In the genomic region with DNA sequence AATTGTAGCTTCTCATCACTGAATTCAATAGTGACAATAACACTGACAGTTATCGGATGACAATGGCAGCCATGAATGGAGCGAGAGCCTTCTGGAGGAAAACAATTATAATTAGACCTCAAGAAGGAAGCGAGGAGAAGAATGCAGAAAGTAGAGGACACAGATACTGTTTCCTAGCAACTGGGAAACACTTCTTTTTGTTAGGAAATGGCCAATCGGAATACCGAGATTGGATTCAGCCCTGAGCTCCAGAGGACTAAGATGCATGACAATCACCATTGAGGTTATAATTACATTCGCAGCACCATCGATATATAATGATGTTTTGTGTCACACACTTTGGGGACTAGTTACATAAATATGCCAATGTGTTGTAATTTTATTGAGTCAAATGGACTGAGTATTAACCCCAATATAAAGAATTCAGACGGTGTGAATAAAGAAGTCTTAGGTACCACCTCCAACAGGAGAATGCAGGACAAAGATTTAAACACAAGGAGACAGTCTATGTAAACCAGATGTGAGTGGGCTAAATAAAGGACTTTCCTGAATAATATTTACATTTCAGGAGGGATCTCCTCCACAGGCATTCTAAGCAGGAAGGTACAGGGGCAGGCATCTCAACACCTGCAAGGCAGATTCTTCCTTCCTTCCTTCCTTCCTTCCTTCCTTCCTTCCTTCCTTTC, we compare ENCODE assay signal across 31 mouse cellular contexts. TPM values are rescaled to one million over a fixed set of nuclear protein-coding genes. Genes with fewer than 3 reads are reported as not detected.
DNase-seq lines count a peak whose midpoint lies in the region; ATAC-seq lines count a peak whose summit lies in the region.
"Had no signal": no experiment of that assay in that cellular context is flagged by ENCODE, and none has a peak within 500 bp of the region (broad histone marks: within the 10 kb centered on the region; RNA-seq: fewer than 3 reads in every experiment).

No protein-coding gene starts in this region.

- no peak overlapping the region for H3K4me2 ChIP-seq in forebrain, embryonic 16.5 days (ENCODE audit: low read length)
- H3K4me2 ChIP-seq in forebrain, embryonic 15.5 days (replicated peaks), result no peak overlapping the region
- no peak overlapping the region for H3K4me2 ChIP-seq in midbrain, embryonic 11.5 days
- no peak overlapping the region for H3K4me2 ChIP-seq in midbrain, embryonic 16.5 days (ENCODE audit: low read length)
- H3K4me2 ChIP-seq: embryonic facial prominence, embryonic 13.5 days; heart, embryonic 12.5 days; hindbrain, embryonic 13.5 days; limb, embryonic 12.5 days; liver, embryonic 11.5 days; midbrain, embryonic 12.5 days had no signal

- ATAC-seq in forebrain, embryonic 16.5 days, result peak; percentile 54
- no peak for ATAC-seq in forebrain, embryonic 15.5 days (replicated peaks)
- no peak for ATAC-seq in midbrain, embryonic 11.5 days (ENCODE audit: low FRiP score)
- ATAC-seq in midbrain, embryonic 16.5 days, result peak; percentile 88; the same call in 1 of the 2 replicates
- ATAC-seq: activated CD4-positive, CD25-positive, alpha-beta regulatory T cell, adult 4 months; intestine, embryonic 16.5 days; liver, postnatal 0 days; lung, postnatal 0 days; Patski had no signal

- no peaks in the 10 kb centered on the region for H3K9me3 ChIP-seq in forebrain, embryonic 16.5 days (ENCODE audit: control insufficient read depth, low read length)
- H3K9me3 ChIP-seq in forebrain, embryonic 15.5 days, result no peaks in the 10 kb centered on the region
- H3K9me3 ChIP-seq in midbrain, embryonic 11.5 days (ENCODE audit: control insufficient read depth, low read length), result no peaks in the 10 kb centered on the region
- no peaks in the 10 kb centered on the region for H3K9me3 ChIP-seq in midbrain, embryonic 10.5 days (replicated peaks)
- H3K9me3 ChIP-seq in midbrain, embryonic 16.5 days (replicated peaks; ENCODE audit: control insufficient read depth, low read length, poor library complexity, severe bottlenecking), result 0 out of 2 replicates have a peak, but pooled peaks cover 2% of the 10 kb centered on the region
- H3K9me3 ChIP-seq: embryonic facial prominence, embryonic 13.5 days; heart, embryonic 12.5 days; hindbrain, embryonic 13.5 days; limb, embryonic 12.5 days; midbrain, embryonic 12.5 days had no signal

- no peaks in the 10 kb centered on the region for H3K27me3 ChIP-seq in forebrain, embryonic 16.5 days (replicated peaks; ENCODE audit: control insufficient read depth, insufficient read depth, low read length)
- no peaks in the 10 kb centered on the region for H3K27me3 ChIP-seq in forebrain, embryonic 15.5 days
- H3K27me3 ChIP-seq in midbrain, embryonic 11.5 days (ENCODE audit: control insufficient read depth, insufficient read depth, low read length), result no peaks in the 10 kb centered on the region
- no peaks in the 10 kb centered on the region for H3K27me3 ChIP-seq in midbrain, embryonic 10.5 days (ENCODE audit: low read depth, poor library complexity, severe bottlenecking)
- H3K27me3 ChIP-seq in midbrain, embryonic 16.5 days (ENCODE audit: control insufficient read depth, insufficient read depth, low read depth, low read length), result no peaks in the 10 kb centered on the region
- H3K27me3 ChIP-seq: embryonic facial prominence, embryonic 13.5 days; heart, embryonic 12.5 days; hindbrain, embryonic 13.5 days; limb, embryonic 12.5 days; midbrain, embryonic 12.5 days had no signal

- no peak overlapping the region for H3K27ac ChIP-seq in forebrain, embryonic 16.5 days (ENCODE audit: low read length)
- H3K27ac ChIP-seq in forebrain, embryonic 15.5 days (replicated peaks), result no peak overlapping the region; the same call in 1 of the 2 replicates
- no peak overlapping the region for H3K27ac ChIP-seq in midbrain, embryonic 11.5 days (ENCODE audit: low read depth, low read length)
- no peak overlapping the region for H3K27ac ChIP-seq in midbrain, embryonic 10.5 days (replicated peaks)
- peak overlapping the region; percentile 9; the same call in 1 of the 2 replicates for H3K27ac ChIP-seq in midbrain, embryonic 16.5 days (ENCODE audit: low read length)
- H3K27ac ChIP-seq: hindbrain, embryonic 13.5 days; layer of hippocampus, adult 2 months; midbrain, embryonic 12.5 days; stomach, postnatal 0 days had no signal

- no peaks in the 10 kb centered on the region for H3K36me3 ChIP-seq in forebrain, embryonic 16.5 days (ENCODE audit: control insufficient read depth, insufficient read depth)
- H3K36me3 ChIP-seq in forebrain, embryonic 15.5 days, result no peaks in the 10 kb centered on the region
- no peaks in the 10 kb centered on the region for H3K36me3 ChIP-seq in midbrain, embryonic 11.5 days (ENCODE audit: control insufficient read depth, insufficient read depth, low read length)
- H3K36me3 ChIP-seq in midbrain, embryonic 10.5 days, result no peaks in the 10 kb centered on the region
- H3K36me3 ChIP-seq in midbrain, embryonic 16.5 days (ENCODE audit: control insufficient read depth, insufficient read depth, low read length), result no peaks in the 10 kb centered on the region
- H3K36me3 ChIP-seq: embryonic facial prominence, embryonic 13.5 days; G1E; heart, embryonic 12.5 days; hindbrain, embryonic 13.5 days; limb, embryonic 12.5 days; midbrain, embryonic 12.5 days had no signal

- no peaks in the 10 kb centered on the region for H3K4me1 ChIP-seq in forebrain, embryonic 16.5 days (replicated peaks; ENCODE audit: control insufficient read depth, insufficient read depth, low read length)
- no peaks in the 10 kb centered on the region for H3K4me1 ChIP-seq in forebrain, embryonic 15.5 days
- no peaks in the 10 kb centered on the region for H3K4me1 ChIP-seq in midbrain, embryonic 11.5 days (ENCODE audit: control insufficient read depth, insufficient read depth, low read length)
- 0 out of 2 replicates have a peak, but pooled peaks cover 8% of the 10 kb centered on the region for H3K4me1 ChIP-seq in midbrain, embryonic 10.5 days
- H3K4me1 ChIP-seq in midbrain, embryonic 16.5 days (ENCODE audit: control insufficient read depth, insufficient read depth, low read length), result peaks cover 7% of the 10 kb centered on the region
- H3K4me1 ChIP-seq: heart, embryonic 12.5 days; hindbrain, embryonic 13.5 days; midbrain, embryonic 12.5 days had no signal

- H3K9ac ChIP-seq in forebrain, embryonic 16.5 days (replicated peaks; ENCODE audit: low read depth, low read length), result no peak overlapping the region
- no peak overlapping the region for H3K9ac ChIP-seq in forebrain, embryonic 15.5 days (replicated peaks)
- no peak overlapping the region for H3K9ac ChIP-seq in midbrain, embryonic 11.5 days (ENCODE audit: low read length)
- H3K9ac ChIP-seq in midbrain, embryonic 16.5 days (ENCODE audit: low read depth, low read length), result no peak overlapping the region
- H3K9ac ChIP-seq: embryonic facial prominence, embryonic 13.5 days; heart, embryonic 12.5 days; hindbrain, embryonic 13.5 days; limb, embryonic 12.5 days; liver, postnatal 0 days; midbrain, embryonic 12.5 days had no signal

- WGBS in forebrain, embryonic 16.5 days, result 57% methylated on average over 8 of the region's 8 CpGs
- WGBS in forebrain, embryonic 15.5 days, result 52% methylated on average over 8 of the region's 8 CpGs
- WGBS in midbrain, embryonic 11.5 days, result 67% methylated on average over 8 of the region's 8 CpGs
- WGBS in midbrain, embryonic 10.5 days, result 73% methylated on average over 8 of the region's 8 CpGs
- 37% methylated on average over 8 of the region's 8 CpGs for WGBS in midbrain, embryonic 16.5 days

- H3K4me3 ChIP-seq in forebrain, embryonic 16.5 days (replicated peaks; ENCODE audit: low read length), result no peak overlapping the region
- no peak overlapping the region for H3K4me3 ChIP-seq in forebrain, embryonic 15.5 days
- H3K4me3 ChIP-seq in midbrain, embryonic 11.5 days (ENCODE audit: low read depth, low read length), result no peak overlapping the region
- no peak overlapping the region for H3K4me3 ChIP-seq in midbrain, embryonic 10.5 days
- no peak overlapping the region for H3K4me3 ChIP-seq in midbrain, embryonic 16.5 days (ENCODE audit: low read depth, low read length)
- H3K4me3 ChIP-seq: embryonic facial prominence, embryonic 13.5 days; erythroblast, embryonic 14.5 days; heart, embryonic 12.5 days; hindbrain, embryonic 13.5 days; layer of hippocampus, adult 2 months; limb, embryonic 12.5 days; midbrain, embryonic 12.5 days had no signal

- peak; percentile 78 for DNase-seq in midbrain, embryonic 11.5 days (ENCODE audit: low spot score, missing footprints)
- DNase-seq in midbrain, embryonic 10.5 days (ENCODE audit: low spot score), result no peak
- no peak for DNase-seq in lung, postnatal 36 days
- no peak for DNase-seq in heart, postnatal 4 days
- DNase-seq: adrenal gland, adult 8-10 months; cerebellum, adult 8-10 months; cerebellum, postnatal 36 days; embryo, embryonic 11 days; gastrocnemius, postnatal 25 days; heart, adult 18-20 months; heart, postnatal 10 days; kidney, postnatal 25 days; liver, postnatal 0 days; thymus, adult 2 months had no signal

RNA-seq across cellular contexts. Expression of gene Sestd1, which starts 53.1 kb away (rescaled TPM):
- 38.4 and 45.4 TPM in 2 replicates for polyA plus RNA-seq in forebrain, embryonic 16.5 days (2015; fragmentation: Nextera tagmentation; extraction: Ambion mirVana)
- 40.5 and 41.7 TPM in 2 replicates for polyA plus RNA-seq in forebrain, embryonic 15.5 days (2015; fragmentation: Nextera tagmentation; extraction: Ambion mirVana)
- 24.8 and 27.3 TPM in 2 replicates for polyA plus RNA-seq in midbrain, embryonic 11.5 days (2014; fragmentation: Nextera tagmentation; extraction: Ambion mirVana)
- polyA plus RNA-seq in midbrain, embryonic 10.5 days (2016; fragmentation: Nextera tagmentation; extraction: Ambion mirVana), result 14.7 and 18.4 TPM in 2 replicates
- polyA plus RNA-seq in midbrain, embryonic 16.5 days (2015; fragmentation: Nextera tagmentation; extraction: Ambion mirVana), result 26.6 and 32.8 TPM in 2 replicates
- total RNA-seq in heart, postnatal 4 days (2021), result 10 to 100 TPM; 31.4 to 33.3 TPM
- polyA plus RNA-seq: erythroblast, embryonic 14.5 days had no signal

Comparison
In these comparisons a context has a peak if more than half of its experiments do, and no peak if none do; other contexts are left out.
1. ATAC-seq: peak in forebrain, embryonic 16.5 days (single experiment) and midbrain, embryonic 16.5 days (single experiment); none in forebrain, embryonic 15.5 days (single experiment) and midbrain, embryonic 11.5 days (single experiment).